Comparison of ENCODE assay signal across 8 mouse cellular contexts in the genomic region with DNA sequence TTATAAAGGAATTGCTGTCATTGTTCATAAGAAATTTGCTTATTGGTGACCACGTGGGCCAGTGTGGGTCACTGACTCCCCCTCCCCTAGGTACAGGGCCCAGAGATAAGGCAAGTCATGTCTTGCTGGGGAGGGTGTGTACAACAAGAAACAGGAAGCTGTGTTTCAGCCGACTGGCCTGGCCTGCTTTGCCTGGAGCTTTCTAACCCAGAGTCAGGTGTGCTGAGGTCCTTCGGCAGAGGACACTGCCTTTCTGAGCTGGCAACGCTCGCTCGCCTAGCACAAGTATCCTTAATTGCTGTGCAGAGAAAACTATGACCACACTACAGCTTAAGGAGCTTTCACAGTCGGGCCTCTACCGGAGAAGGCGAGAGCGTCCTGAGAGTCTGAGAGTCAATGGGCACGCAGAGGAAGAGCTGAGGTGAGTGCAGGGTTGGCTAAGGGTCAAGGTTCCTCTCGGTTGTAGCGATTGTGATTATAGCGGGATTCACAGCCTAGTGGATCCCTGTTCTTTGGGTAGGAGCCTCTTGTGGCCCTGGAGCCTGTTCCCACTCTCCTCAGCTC. TPM values are rescaled to one million over a fixed set of nuclear protein-coding genes. Genes with fewer than 3 reads are reported as not detected.
DNase-seq lines count a peak whose midpoint lies in the region; ATAC-seq and TF ChIP-seq lines count a peak whose summit lies in the region.

No protein-coding gene starts in this region.

- TF ChIP-seq CTCF in olfactory bulb, adult 2 months (IDR thresholded peaks at IDR 0.05; ENCODE audit: insufficient read depth, low read depth, low read length), result no peak

- H3K27me3 ChIP-seq in heart, embryonic 16.5 days (ENCODE audit: control insufficient read depth, insufficient read depth, low read length), result no peaks in the 10 kb centered on the region

- peak overlapping the region; percentile 53 for H3K4me2 ChIP-seq in heart, embryonic 16.5 days (ENCODE audit: low read depth, low read length)

- H3K9me3 ChIP-seq in heart, embryonic 16.5 days (replicated peaks; ENCODE audit: control insufficient read depth, low read length), result no peaks in the 10 kb centered on the region

- H3K4me3 ChIP-seq in heart, embryonic 16.5 days (ENCODE audit: low read length), result peak overlapping the region; percentile 14
- H3K4me3 ChIP-seq in olfactory bulb, adult 2 months (ENCODE audit: insufficient read depth, low read depth, low read length), result no peak overlapping the region

- no peaks in the 10 kb centered on the region for H3K36me3 ChIP-seq in heart, embryonic 16.5 days (ENCODE audit: control insufficient read depth, insufficient read depth)

- no peak for TF ChIP-seq POLR2A in olfactory bulb, adult 2 months (IDR thresholded peaks at IDR 0.05; ENCODE audit: insufficient read depth, low read depth, low read length)

- DNase-seq in heart, adult 11 months, result peak; percentile 93
- DNase-seq in heart, postnatal 10 days, result no peak
- peak; percentile 7 for DNase-seq in WW6 (ENCODE audit: low read depth, low spot score)
- DNase-seq in liver, result peak; percentile 81
- DNase-seq in left cerebral cortex, adult 8-10 months (ENCODE audit: low spot score in 2 of 2), result no peak
- no peak for DNase-seq in cerebellum, postnatal 36 days

- intact Hi-C loops in heart, postnatal 10 days (cut with DNase I), result no loop called here

- peak; percentile 72 for ATAC-seq in heart, embryonic 16.5 days (replicated peaks; ENCODE audit: extremely low read depth, insufficient read depth, low FRiP score)

- H3K4me1 ChIP-seq in heart, embryonic 16.5 days (ENCODE audit: control insufficient read depth, insufficient read depth, low read length), result peaks cover 50% of the 10 kb centered on the region
- peaks cover 6% of the 10 kb centered on the region for H3K4me1 ChIP-seq in olfactory bulb, adult 2 months (ENCODE audit: control insufficient read depth, insufficient read depth, low read length)

- WGBS in heart, embryonic 16.5 days, result 13% methylated on average over 14 of the region's 14 CpGs
- WGBS in olfactory bulb, adult 2 months, result 70% methylated on average over 14 of the region's 14 CpGs

- peak overlapping the region; percentile 55 for H3K9ac ChIP-seq in heart, embryonic 16.5 days (ENCODE audit: low read length)

- H3K27ac ChIP-seq in heart, embryonic 16.5 days (ENCODE audit: low read length), result peak overlapping the region; percentile 81
- H3K27ac ChIP-seq in olfactory bulb, adult 2 months (ENCODE audit: insufficient read depth, low read depth, low read length), result peak overlapping the region; percentile 14; the same call in 1 of the 2 replicates

RNA-seq across cellular contexts. Expression of a gene that starts 48.1 kb away (rescaled TPM):
- 100 to 1,000 TPM; 211 to 240 TPM for total RNA-seq in heart, postnatal 10 days (2021)
- 163 and 185 TPM in 2 replicates for polyA plus RNA-seq in heart, embryonic 16.5 days (2015; fragmentation: Nextera tagmentation; extraction: Ambion mirVana)
- polyA plus RNA-seq in olfactory bulb, adult 2 months (2012; ENCODE audit: insufficient read depth, insufficient read length, low replicate concordance, missing spikeins), result not detected in 2 replicates
- total RNA-seq in left cerebral cortex, adult 8-10 months (2022), result 10 to 100 TPM; 20.2 to 24.4 (median 23.5) TPM

Comparison
In these comparisons a context has a peak if more than half of its experiments do, and no peak if none do; other contexts are left out.
1. DNase-seq: peak in heart, adult 11 months (single experiment), WW6 (single experiment) and liver (single experiment); none in heart, postnatal 10 days (0 of 2), left cerebral cortex, adult 8-10 months (0 of 2) and cerebellum, postnatal 36 days (0 of 2).
2. RNA of a gene that starts 48.1 kb away (total RNA-seq): 211 to 240 TPM in heart, postnatal 10 days; 20.2 to 24.4 TPM in left cerebral cortex, adult 8-10 months; every median in the first group is over 4 times any median in the second.